In genomic region chr5:74067831-74068713, GRCm38 (mm10) we compare ENCODE assay signal across 7 mouse cellular contexts. TPM values are rescaled to one million over a fixed set of nuclear protein-coding genes. Genes with fewer than 3 reads are reported as not detected.
DNase-seq lines count a peak whose midpoint lies in the region; ATAC-seq and TF ChIP-seq lines count a peak whose summit lies in the region.

Gene Usp46, minus strand, starts transcription at chr5:74068431.

- ATAC-seq in intestine, embryonic 16.5 days: peak; percentile 90
- ATAC-seq in limb, embryonic 12.5 days (ENCODE audit: insufficient number of reproducible peaks, insufficient read depth, low FRiP score, low TSS enrichment, low read depth): peak; percentile 92
- ATAC-seq in midbrain, embryonic 13.5 days: peak; percentile 95

- peak within 1 kb of the TSS; percentile 84 for H3K4me2 ChIP-seq in intestine, embryonic 16.5 days (ENCODE audit: low read depth, low read length)
- peak within 1 kb of the TSS; percentile 62 for H3K4me2 ChIP-seq in limb, embryonic 12.5 days
- H3K4me2 ChIP-seq in midbrain, embryonic 13.5 days (replicated peaks): peak within 1 kb of the TSS; percentile 83

- WGBS in intestine, embryonic 16.5 days: under 1% methylated on average over 83 of the region's 89 CpGs
- WGBS in limb, embryonic 12.5 days: under 1% methylated on average over 89 of the region's 89 CpGs
- under 1% methylated on average over 89 of the region's 89 CpGs for WGBS in midbrain, embryonic 13.5 days
- under 1% methylated on average over 89 of the region's 89 CpGs for WGBS in small intestine, adult 2 months

- peak; percentile 95 for DNase-seq in adrenal gland, postnatal 10 days
- peak; percentile 56 for DNase-seq in embryo, embryonic 11.5 days (ENCODE audit: low read depth, low spot score)
- no peak for DNase-seq in gonadal fat pad, adult 2 months (ENCODE audit: low read depth)

- H3K9me3 ChIP-seq in intestine, embryonic 16.5 days (ENCODE audit: control insufficient read depth, low read length): no peaks in the 10 kb centered on the region
- no peaks in the 10 kb centered on the region for H3K9me3 ChIP-seq in limb, embryonic 12.5 days
- H3K9me3 ChIP-seq in midbrain, embryonic 13.5 days: no peaks in the 10 kb centered on the region

- H3K4me3 ChIP-seq in intestine, embryonic 16.5 days (ENCODE audit: low read length): peak within 1 kb of the TSS; percentile 85
- peak within 1 kb of the TSS; percentile 90 for H3K4me3 ChIP-seq in limb, embryonic 12.5 days (replicated peaks)
- H3K4me3 ChIP-seq in midbrain, embryonic 13.5 days (replicated peaks): peak within 1 kb of the TSS; percentile 79
- H3K4me3 ChIP-seq in small intestine, adult 2 months (ENCODE audit: low read depth, low read length): peak within 1 kb of the TSS; percentile 94

- peak; percentile 89 for TF ChIP-seq POLR2A in small intestine, adult 2 months (IDR thresholded peaks at IDR 0.05; ENCODE audit: low read depth, low read length)

- no peak for TF ChIP-seq CTCF in small intestine, adult 2 months (IDR thresholded peaks at IDR 0.05; ENCODE audit: extremely low read depth, insufficient read length, insufficient replicate concordance, low read depth, low read length)

- H3K36me3 ChIP-seq in intestine, embryonic 16.5 days (ENCODE audit: control insufficient read depth, insufficient read depth, low read length): no peaks in the 10 kb centered on the region
- 0 out of 2 replicates have a peak, but pooled peaks cover 4% of the 10 kb centered on the region for H3K36me3 ChIP-seq in limb, embryonic 12.5 days
- H3K36me3 ChIP-seq in midbrain, embryonic 13.5 days: no peaks in the 10 kb centered on the region
- no peaks in the 10 kb centered on the region for H3K36me3 ChIP-seq in small intestine, adult 2 months (ENCODE audit: control insufficient read depth, insufficient read depth, low read length)

- no peaks in the 10 kb centered on the region for H3K27me3 ChIP-seq in intestine, embryonic 16.5 days (replicated peaks; ENCODE audit: control insufficient read depth, insufficient read depth, low read length)
- no peaks in the 10 kb centered on the region for H3K27me3 ChIP-seq in limb, embryonic 12.5 days
- peaks cover 4% of the 10 kb centered on the region; the same call in 1 of the 2 replicates for H3K27me3 ChIP-seq in midbrain, embryonic 13.5 days
- no peaks in the 10 kb centered on the region for H3K27me3 ChIP-seq in small intestine, adult 2 months (ENCODE audit: control insufficient read depth, insufficient read depth, low read length)

- H3K27ac ChIP-seq in intestine, embryonic 16.5 days (ENCODE audit: low read length): peak within 1 kb of the TSS; percentile 98
- H3K27ac ChIP-seq in limb, embryonic 12.5 days: peak within 1 kb of the TSS; percentile 99
- peak within 1 kb of the TSS; percentile 89 for H3K27ac ChIP-seq in midbrain, embryonic 13.5 days
- peak within 1 kb of the TSS; percentile 70 for H3K27ac ChIP-seq in small intestine, adult 2 months (ENCODE audit: insufficient read depth, low read depth, low read length)

- H3K4me1 ChIP-seq in intestine, embryonic 16.5 days (ENCODE audit: control insufficient read depth, insufficient read depth, low read length): peaks cover 50% of the 10 kb centered on the region
- H3K4me1 ChIP-seq in limb, embryonic 12.5 days (replicated peaks): peaks cover 52% of the 10 kb centered on the region
- H3K4me1 ChIP-seq in midbrain, embryonic 13.5 days (replicated peaks): peaks cover 35% of the 10 kb centered on the region
- H3K4me1 ChIP-seq in small intestine, adult 2 months (ENCODE audit: control insufficient read depth, insufficient read depth, insufficient read length, low read length): peaks cover 14% of the 10 kb centered on the region

- H3K9ac ChIP-seq in intestine, embryonic 16.5 days (ENCODE audit: low read depth, low read length): peak within 1 kb of the TSS; percentile 90
- peak within 1 kb of the TSS; percentile 95 for H3K9ac ChIP-seq in limb, embryonic 12.5 days (replicated peaks)
- peak within 1 kb of the TSS; percentile 92 for H3K9ac ChIP-seq in midbrain, embryonic 13.5 days (replicated peaks)

RNA-seq across cellular contexts. Expression of gene Usp46, which starts in this region (rescaled TPM):
- total RNA-seq in adrenal gland, postnatal 10 days (2021): 10 to 100 TPM; 27.8 to 33.2 TPM
- 11.2 and 12.5 TPM in 2 replicates for polyA plus RNA-seq in gonadal fat pad, adult 2 months (2012; rRNA removed)
- 16.5 and 16.7 TPM in 2 replicates for polyA plus RNA-seq in intestine, embryonic 16.5 days (2015; fragmentation: Nextera tagmentation; extraction: Ambion mirVana)
- 47.2 and 49.3 TPM in 2 replicates for polyA plus RNA-seq in limb, embryonic 12.5 days (2016; fragmentation: Nextera tagmentation; extraction: Ambion mirVana)
- 23.9 and 25.2 TPM in 2 replicates for polyA plus RNA-seq in midbrain, embryonic 13.5 days (2015; fragmentation: Nextera tagmentation; extraction: Ambion mirVana)
- polyA plus RNA-seq in small intestine, adult 2 months (2012; rRNA removed): 0.63 and 0.96 TPM in 2 replicates
